Mouse (Mus musculus) urinary bladder, postnatal 4 days (tissue): Measurements from ENCODE around the gene Nip7.
"Not testable (repeated sequence)": the region's sequence is repeated elsewhere in the genome, so short reads cannot be mapped to it uniquely, and the experiment has no call there.

Source experiments
- DNase-seq, 2 experiments: peaks; one replicate each; pipeline ENCODE4 v3.0.0; 2021 to 2022; ENCODE audit warnings: low spot score in 2 of 2

Gene Nip7

DNA sequence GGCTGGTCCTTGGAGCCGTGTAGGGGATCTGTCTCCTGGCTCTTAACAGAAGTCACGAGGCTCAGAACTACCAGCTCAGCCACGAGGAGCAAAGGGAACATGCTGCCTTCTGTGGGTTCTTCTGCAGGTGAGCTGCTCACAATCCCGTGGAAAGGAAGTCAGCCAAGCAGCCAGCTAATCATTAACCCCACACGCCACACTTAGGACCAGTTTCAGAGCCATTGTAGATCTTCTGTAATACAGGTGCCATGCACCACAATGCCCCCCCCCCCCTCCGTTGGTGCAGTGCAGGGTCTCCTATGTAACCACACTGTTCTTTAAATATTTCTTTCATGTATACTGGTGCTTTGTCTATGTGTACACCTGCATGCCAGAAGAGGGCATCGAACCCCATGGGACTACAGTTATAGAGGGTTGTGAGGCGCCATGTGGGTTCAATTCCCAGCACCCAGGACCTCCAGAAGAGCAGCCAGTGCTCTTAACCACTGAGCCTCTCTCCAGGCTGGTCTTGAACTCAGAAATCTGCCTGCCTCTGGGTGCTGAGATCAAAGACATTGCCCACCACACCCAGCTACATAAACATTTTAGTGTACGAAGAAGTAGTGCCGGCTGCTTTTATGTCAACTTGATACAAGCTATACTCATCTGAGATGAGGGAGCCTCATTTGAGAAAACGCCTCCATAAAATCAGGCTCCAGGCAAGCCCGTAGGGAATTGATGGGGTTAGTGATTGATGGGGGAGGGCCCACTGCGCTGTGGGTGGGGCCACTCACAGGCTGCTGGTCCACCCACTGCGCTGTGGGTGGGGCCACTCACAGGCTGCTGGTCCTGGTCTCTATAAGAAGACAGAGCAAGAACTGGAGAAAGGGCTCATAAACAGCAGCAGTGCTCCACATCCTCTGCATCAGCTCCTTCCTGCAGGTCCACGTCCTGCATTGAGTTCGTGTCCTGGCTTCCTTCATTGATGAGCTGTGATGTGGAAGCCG is 9.1 kb downstream of the Nip7 start, which contains the start of gene Tmed6:
Tmed6 (minus strand) TSS at position 134 of the 986 bp plus-strand sequence.
- no peak for DNase-seq

DNA sequence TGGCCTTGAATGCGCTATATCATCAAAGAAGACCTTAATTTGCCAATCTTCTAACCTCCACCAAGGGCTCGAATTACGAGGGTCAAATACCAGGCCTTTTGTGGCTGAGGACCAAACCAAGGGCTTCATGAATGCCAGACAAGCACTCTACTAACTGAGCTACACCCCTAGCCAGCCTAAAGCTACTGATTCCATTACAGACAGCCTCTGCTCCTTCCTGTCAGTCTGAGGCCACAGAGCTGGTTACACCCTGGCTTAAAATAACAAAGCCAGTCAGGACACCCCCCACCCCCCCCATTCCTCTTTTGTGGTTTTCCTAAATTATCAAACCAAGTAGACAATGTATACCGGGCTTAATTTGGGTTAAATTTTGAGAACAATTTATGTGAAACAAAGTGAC is 17.0 kb downstream of the Nip7 start:
- DNase-seq, result no peak

DNA sequence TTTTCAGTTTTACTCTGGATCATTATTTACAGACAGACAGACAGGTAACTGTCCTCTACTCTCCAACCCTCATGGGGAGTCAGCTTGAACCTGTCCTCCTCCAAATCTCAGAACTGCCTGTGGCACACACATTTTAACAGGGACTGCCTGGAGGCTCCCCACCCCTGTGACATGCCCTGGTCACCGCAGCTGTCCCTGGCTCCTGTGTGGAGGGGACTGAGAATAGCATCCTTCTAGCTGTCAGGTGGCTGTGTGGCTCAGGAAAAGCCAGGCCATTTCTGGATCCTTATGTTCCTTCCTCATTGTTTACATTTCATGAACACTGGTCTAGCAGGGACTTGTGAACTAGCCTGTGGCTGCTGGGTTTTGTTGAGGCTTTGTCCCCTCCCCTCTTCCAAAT is 17.5 kb downstream of the Nip7 start:
- DNase-seq, result no peak

DNA sequence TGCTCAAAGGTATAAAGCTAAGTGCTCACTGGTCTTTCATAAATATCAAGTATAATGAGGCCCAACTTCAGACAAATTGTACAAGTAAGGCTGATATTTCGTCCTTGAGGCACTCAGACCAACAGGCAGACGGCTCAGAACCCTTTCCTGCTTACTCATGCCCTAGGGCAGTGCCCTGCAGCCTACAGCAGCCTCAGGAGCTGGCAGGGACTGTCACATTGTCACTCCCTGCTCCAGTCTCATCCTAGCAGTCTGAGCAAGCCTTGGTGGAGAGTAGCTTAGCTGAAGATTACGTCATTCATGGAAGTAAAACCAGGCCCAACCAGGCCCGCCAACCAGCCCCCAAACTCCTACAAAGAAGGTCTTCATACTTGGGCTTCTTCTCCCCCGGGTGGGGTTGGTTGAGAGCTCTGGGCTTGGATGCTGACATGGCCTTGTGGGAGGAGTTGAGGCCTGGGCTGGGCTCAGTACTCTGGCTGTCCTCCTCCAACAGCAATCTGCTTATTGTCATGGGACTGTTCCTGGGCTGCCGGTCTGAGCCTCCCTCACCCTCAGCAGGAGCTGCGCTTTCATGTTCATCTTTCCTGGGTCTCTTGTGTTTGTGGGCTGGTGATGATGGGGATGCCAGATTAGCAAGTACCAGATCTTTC is 19.7 kb downstream of the Nip7 start:
- DNase-seq, result no peak

DNA sequence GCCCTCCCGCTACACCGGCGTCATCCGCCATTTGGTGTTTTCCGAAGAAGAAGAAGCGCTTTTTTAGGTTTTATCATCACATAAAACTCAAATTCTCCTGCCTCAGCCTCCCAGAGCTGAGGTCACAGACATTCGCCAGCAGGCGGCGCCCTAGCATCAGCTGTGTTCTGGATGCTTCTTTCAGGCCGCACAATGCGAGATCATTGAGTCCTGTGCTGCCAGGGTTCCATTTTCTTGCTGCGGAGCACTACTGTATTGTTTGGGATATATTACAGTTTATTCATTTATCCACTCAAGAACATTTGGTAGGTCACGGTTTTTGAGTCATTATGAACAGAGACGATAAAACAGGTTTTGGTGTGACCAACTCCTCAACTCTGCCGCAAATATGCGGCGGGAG is 28.7 kb downstream of the Nip7 start:
- DNase-seq, result no peak

DNA sequence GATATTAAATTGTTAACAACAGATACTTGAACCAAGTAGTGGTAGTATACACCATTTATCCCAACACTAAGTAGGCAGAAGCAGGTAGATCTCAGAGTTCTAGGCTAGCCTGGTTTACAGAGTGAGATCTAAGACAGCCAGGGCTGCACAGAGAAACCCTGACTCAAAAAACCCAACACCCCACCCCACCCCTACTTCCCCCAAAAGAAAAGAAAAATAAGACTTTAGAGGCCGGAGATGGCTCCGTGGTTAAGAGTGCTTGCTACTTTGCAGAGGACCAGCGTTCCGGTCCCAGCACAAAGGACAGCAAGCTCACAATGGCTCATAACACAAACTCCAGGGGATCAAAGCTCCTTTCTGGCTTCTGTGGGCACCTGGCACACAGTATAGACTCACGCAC is 29.3 kb downstream of the Nip7 start:
- DNase-seq, result no peak

GRCm38 (mm10) chr8:107088526-107089063 is 31.9 kb downstream of the Nip7 start:
- no peak for DNase-seq

DNA sequence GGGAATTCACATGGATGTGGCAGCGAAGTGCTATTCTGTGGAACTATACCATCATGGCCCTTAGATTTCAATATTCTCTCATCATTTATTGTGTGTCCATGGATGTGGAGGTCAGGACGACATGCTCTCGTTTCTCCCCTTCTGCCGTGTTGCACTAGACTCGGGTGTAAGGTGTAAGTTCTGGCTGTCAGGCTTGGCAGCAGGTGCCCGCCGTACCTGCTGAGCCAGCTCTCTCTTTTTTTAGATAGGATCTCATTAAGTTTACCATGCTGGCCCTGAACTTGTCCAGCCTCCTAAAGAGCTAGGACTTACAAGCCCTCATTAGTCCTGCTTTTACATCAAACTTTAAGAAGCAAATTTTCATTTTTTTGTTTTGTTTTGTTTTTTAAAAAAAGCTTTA is 33.9 kb downstream of the Nip7 start:
- no peak for DNase-seq

GRCm38 (mm10) chr8:107095717-107096365 is 39.2 kb downstream of the Nip7 start:
- peak in 1 of 2 experiments; percentile 63 for DNase-seq

DNA sequence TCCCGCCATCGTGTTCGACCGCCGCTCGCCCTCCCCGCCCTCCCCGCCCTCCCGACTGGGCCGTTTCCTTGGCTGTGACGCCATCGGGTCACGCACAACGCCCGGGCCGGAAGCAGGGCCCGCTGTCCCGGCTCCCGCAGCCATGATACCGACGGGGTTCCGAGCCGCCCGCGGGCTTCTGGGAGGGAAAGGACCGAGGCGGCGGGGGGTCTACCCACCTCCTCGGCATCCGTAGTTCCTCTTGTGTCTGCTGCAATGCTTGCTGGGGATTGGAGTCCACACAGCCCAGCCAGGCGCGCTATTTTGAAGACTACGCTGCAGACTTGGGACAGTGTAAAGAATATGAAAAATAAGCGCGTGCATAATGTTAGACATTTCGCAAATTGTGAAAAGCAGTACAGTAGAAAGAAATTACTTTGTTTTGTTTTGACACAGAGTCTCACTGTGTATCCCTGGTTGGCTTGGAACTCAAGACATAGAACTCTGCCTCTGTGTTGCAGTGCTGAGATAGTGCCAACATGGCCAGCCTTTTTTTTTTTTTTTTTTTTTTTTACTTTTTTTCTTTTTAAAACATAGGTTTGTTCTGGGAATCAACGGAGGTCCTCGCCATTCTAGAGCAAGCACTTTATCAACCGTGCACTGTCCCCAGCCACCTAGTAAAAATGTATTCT is 39.8 kb downstream of the Nip7 start, which contains the start of gene Terf2:
Terf2 (minus strand) TSS at position 182 of the 671 bp plus-strand sequence.
- peak; percentile 90 to 94 for DNase-seq

DNA sequence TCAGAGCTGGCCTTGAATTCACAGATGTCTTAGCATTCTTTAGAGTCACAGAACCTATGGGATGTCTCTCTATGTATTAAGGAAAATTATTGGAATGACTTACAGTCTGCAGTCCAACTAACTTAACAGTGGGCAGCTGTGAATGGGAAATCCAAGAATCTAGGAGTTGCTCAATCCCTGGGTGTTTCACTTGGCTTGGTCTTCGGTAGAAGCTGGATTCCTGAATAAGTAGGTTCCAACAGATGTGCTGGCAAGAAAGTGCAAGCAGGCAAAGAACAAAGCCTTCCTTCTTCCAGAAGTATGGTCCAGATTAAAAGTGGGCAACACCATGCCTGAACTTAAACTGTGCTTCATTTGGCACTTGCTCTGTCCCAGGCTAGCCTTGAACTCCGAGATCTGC is 44.0 kb downstream of the Nip7 start:
- DNase-seq, result no peak

DNA sequence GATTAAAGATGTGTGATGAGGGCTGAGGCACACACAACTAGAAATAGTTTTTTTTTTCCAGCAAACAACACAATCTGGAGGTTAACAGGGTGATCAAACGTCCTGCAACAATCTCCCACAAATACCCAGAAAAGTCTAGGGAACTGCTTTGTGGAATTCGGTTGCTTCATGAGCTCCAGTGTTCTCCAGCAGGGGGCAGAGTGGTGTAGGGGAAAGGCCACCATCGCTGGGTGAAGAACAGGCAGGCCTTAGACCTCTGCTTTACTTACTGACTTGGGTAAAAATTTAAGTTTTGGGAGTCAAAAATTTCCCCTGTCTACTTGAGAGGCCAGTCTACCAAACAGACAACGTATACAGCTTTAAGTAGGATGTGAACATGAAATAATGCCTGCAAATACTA is 47.9 kb downstream of the Nip7 start:
- DNase-seq, result peak; percentile 55 to 88

GRCm38 (mm10) chr8:107108089-107108488 is 51.4 kb downstream of the Nip7 start:
- not testable (repeated sequence) for DNase-seq

GRCm38 (mm10) chr8:107108978-107109720 is 52.5 kb downstream of the Nip7 start:
- DNase-seq, result no peak

DNA sequence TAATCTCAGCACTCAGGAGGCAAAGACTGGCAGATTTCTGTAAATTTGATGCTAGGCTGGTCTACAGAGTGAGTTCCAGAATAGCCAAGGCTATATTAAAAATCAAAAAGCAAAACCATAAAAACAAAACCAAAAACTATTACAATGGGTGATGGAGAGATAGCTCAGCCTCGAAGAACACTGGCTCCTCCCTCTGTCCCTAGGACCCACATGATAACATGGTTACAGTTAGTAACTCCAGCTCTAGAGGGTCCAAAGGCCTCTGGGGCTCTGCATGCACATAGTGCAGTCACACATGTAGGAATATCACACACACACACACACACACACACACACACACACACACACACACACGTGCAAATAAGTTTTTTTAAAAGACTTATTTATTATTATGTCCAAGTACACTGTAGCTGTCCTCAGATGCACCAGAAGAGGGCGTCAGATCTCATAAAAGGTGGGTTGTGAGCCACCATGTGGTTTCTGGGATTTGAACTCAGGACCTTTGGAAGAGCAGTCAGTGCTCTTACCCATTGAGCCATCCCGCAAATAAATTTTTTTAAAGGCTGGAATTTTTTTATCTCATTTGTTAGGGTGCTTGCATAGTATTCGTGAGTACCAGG is 53.2 kb downstream of the Nip7 start:
- DNase-seq, result no peak
